Mouse (Mus musculus) thymus, adult 2 months (tissue): ENCODE measurements around the gene Atm. TPM values are rescaled to one million over a fixed set of nuclear protein-coding genes. Genes with fewer than 3 reads are reported as not detected.

Source experiments
- DNase-seq: peaks from one replicate; pipeline ENCODE4 v3.0.0; 2021
- H3K27ac ChIP-seq: fragments of 200-500 bp; 2 replicates; pipeline ENCODE4 v1.5.1; 2012; ENCODE audit warnings: low read length, control low read depth; ENCODE audit not compliant: control insufficient read depth, insufficient read depth
- H3K27me3 ChIP-seq: fragments of 200-500 bp; 2 replicates; pipeline ENCODE4 v1.6.1; 2012; ENCODE audit warnings: mild to moderate bottlenecking, low read length, moderate library complexity, mixed read lengths; ENCODE audit not compliant: control insufficient read depth, insufficient read depth
- H3K36me3 ChIP-seq: fragments of 200-500 bp; 2 replicates; pipeline ENCODE4 v1.6.1; 2012; ENCODE audit warnings: mild to moderate bottlenecking, low read length, moderate library complexity; ENCODE audit not compliant: control insufficient read depth, insufficient read depth
- H3K4me1 ChIP-seq: fragments of 200-500 bp; replicated peaks from 2 replicates; pipeline ENCODE4 v1.6.1; 2012; ENCODE audit warnings: low read length; ENCODE audit not compliant: control insufficient read depth, insufficient read depth
- H3K4me3 ChIP-seq: fragments of 200-500 bp; 2 replicates; pipeline ENCODE4 v1.5.1; 2012; ENCODE audit warnings: mild to moderate bottlenecking, low read length, control low read depth, moderate library complexity; ENCODE audit not compliant: control insufficient read depth, insufficient read depth
- CTCF ChIP-seq: fragments of 200-500 bp; IDR thresholded peaks from 2 replicates; pipeline ENCODE4 v1.5.1; 2012; ENCODE audit warnings: mild to moderate bottlenecking, control low read depth, low read length, moderate library complexity, borderline replicate concordance; ENCODE audit not compliant: control insufficient read depth, poor library complexity, insufficient read depth; ENCODE audit errors: extremely low read depth
- POLR2A ChIP-seq: fragments of 200-500 bp; IDR thresholded peaks from 2 replicates; pipeline ENCODE4 v1.6.1; 2012; ENCODE audit warnings: mild to moderate bottlenecking, low read length, control low read depth, moderate library complexity; ENCODE audit not compliant: control insufficient read depth, poor library complexity, insufficient read depth; ENCODE audit errors: extremely low read depth
- WGBS: fragments of 180-500 bp; shearing (Covaris S2); methylation state at CpG from one replicate; pipeline ENCODE4 v1.1.7; 2018; 5-methylcytosine and 5-hydroxymethylcytosine counted together
- polyA plus RNA-seq: library from polyadenylated mRNA; depleted of rRNA; stranded (reverse); fragments of >200 nt; gene quantifications from 2 replicates; pipeline ENCODE4 v1.2.3, GENCODE M21; 2012

The Atm gene
- polyA plus RNA-seq, 1 experiment: 4.5 TPM

GRCm38 (mm10) chr9:53409427-53409826 lies 127.1 kb downstream of the Atm start:
- Histone ChIP-seq H3K4me3 (no peak overlapping the region), H3K27me3 (no peaks in the 10 kb centered on the region), H3K36me3 (no peaks in the 10 kb centered on the region), H3K4me1 (peaks cover 11% of the 10 kb centered on the region), H3K27ac (no peak overlapping the region)
- TF ChIP-seq CTCF: no peak
- TF ChIP-seq POLR2A: no peak
- no peak for DNase-seq
- 92% methylated on average over 3 of the region's 3 CpGs for WGBS

GRCm38 (mm10) chr9:53408953-53409361 lies 127.6 kb downstream of the Atm start:
- DNase-seq: no peak
- Histone ChIP-seq H3K4me1 (peaks cover 13% of the 10 kb centered on the region), H3K27ac (no peak overlapping the region), H3K4me3 (no peak overlapping the region), H3K36me3 (no peaks in the 10 kb centered on the region), H3K27me3 (no peaks in the 10 kb centered on the region)
- no peak for TF ChIP-seq CTCF
- no peak for TF ChIP-seq POLR2A
- 85% methylated on average over 2 of the region's 2 CpGs for WGBS

GRCm38 (mm10) chr9:53408548-53408947 lies 128.0 kb downstream of the Atm start:
- Histone ChIP-seq H3K36me3 (no peaks in the 10 kb centered on the region), H3K27ac (peak overlapping the region; percentile 70; the same call in 1 of the 2 replicates), H3K27me3 (no peaks in the 10 kb centered on the region), H3K4me3 (no peak overlapping the region), H3K4me1 (peaks cover 13% of the 10 kb centered on the region)
- TF ChIP-seq POLR2A (no peak), CTCF (no peak)
- no peak for DNase-seq
- WGBS: 89% methylated on average over 4 of the region's 4 CpGs

- WGBS: 16% methylated on average over 21 of the region's 21 CpGs
- Histone ChIP-seq H3K27me3 (no peaks in the 10 kb centered on the region), H3K36me3 (no peaks in the 10 kb centered on the region), H3K27ac (peak overlapping the region; percentile 81), H3K4me3 (peak overlapping the region; percentile 53), H3K4me1 (peaks cover 14% of the 10 kb centered on the region)
- TF ChIP-seq CTCF (no peak), POLR2A (no peak)
- DNase-seq: peak; percentile 86
These were observed 131.5 kb downstream of the Atm start for GRCm38 (mm10) chr9:53404753-53405722.

GRCm38 (mm10) chr9:53404050-53404752 lies 132.3 kb downstream of the Atm start:
- no peak for DNase-seq
- Histone ChIP-seq H3K4me3 (no peak overlapping the region), H3K27me3 (no peaks in the 10 kb centered on the region), H3K36me3 (no peaks in the 10 kb centered on the region), H3K27ac (no peak overlapping the region), H3K4me1 (peaks cover 13% of the 10 kb centered on the region)
- TF ChIP-seq POLR2A: no peak
- no peak for TF ChIP-seq CTCF
- 91% methylated on average over 6 of the region's 6 CpGs for WGBS

- DNase-seq: no peak
- Histone ChIP-seq H3K4me1 (peaks cover 13% of the 10 kb centered on the region), H3K36me3 (no peaks in the 10 kb centered on the region), H3K27me3 (no peaks in the 10 kb centered on the region), H3K4me3 (no peak overlapping the region), H3K27ac (no peak overlapping the region)
- no peak for TF ChIP-seq CTCF
- TF ChIP-seq POLR2A: no peak
- WGBS: 93% methylated on average over 8 of the region's 8 CpGs
These were observed 133.5 kb downstream of the Atm start for GRCm38 (mm10) chr9:53402991-53403390.
